Mouse (Mus musculus) midbrain, embryonic 11.5 days (tissue): ENCODE measurements at regions not wholly inside any gene's neighbourhood (a gene's known extent, or its start where the extent isn't known, plus 50 kb on each side); places are given as distances from the start of the nearest gene placed in this dataset.
A peak's percentile ranks its signal among the peaks of the same experiment; 100 is the strongest.

Experiments
- ATAC-seq: fragments of 200-750 bp; cut with Nextera tagmentation; 2 replicates; pipeline ENCODE4 v1.8.0; 2017; ENCODE audit warnings: moderate TSS enrichment, moderate library complexity; ENCODE audit not compliant: low FRiP score
- DNase-seq: peaks from one replicate; pipeline ENCODE4 v3.0.0; 2015; ENCODE audit warnings: low spot score; ENCODE audit errors: missing footprints
- H3K27ac ChIP-seq: fragments of 300-500 bp; sonication (generic); 2 replicates; pipeline ENCODE4 v1.5.1; 2014; ENCODE audit warnings: low read depth, low read length
- H3K27me3 ChIP-seq: fragments of 300-500 bp; sonication (generic); 2 replicates; pipeline ENCODE4 v1.6.1; 2014; ENCODE audit warnings: mild to moderate bottlenecking, low read length, moderate library complexity, mixed read lengths; ENCODE audit not compliant: control insufficient read depth, insufficient read depth
- H3K36me3 ChIP-seq: fragments of 300-500 bp; sonication (generic); 2 replicates; pipeline ENCODE4 v1.6.1; 2014; ENCODE audit warnings: mild to moderate bottlenecking, low read length, moderate library complexity, mixed read lengths; ENCODE audit not compliant: control insufficient read depth, insufficient read depth
- H3K4me1 ChIP-seq: fragments of 300-500 bp; sonication (generic); 2 replicates; pipeline ENCODE4 v1.6.1; 2014; ENCODE audit warnings: low read length; ENCODE audit not compliant: control insufficient read depth, insufficient read depth
- H3K4me2 ChIP-seq: fragments of 300-500 bp; sonication (generic); 2 replicates; pipeline ENCODE4 v1.6.1; 2014; ENCODE audit warnings: mild to moderate bottlenecking, moderate library complexity
- H3K4me3 ChIP-seq: fragments of 300-500 bp; sonication (generic); 2 replicates; pipeline ENCODE4 v1.5.1; 2014; ENCODE audit warnings: low read depth, low read length
- H3K9ac ChIP-seq: fragments of 300-500 bp; sonication (generic); 2 replicates; pipeline ENCODE4 v1.6.1; 2014; ENCODE audit warnings: low read length
- H3K9me3 ChIP-seq: fragments of 300-500 bp; sonication (generic); 2 replicates; pipeline ENCODE4 v1.6.1; 2016; ENCODE audit warnings: low read length; ENCODE audit not compliant: control insufficient read depth
- WGBS: fragments of 180-500 bp; shearing (Covaris S2); extraction: QIAGEN DNeasy Blood & Tissue Kit; methylation state at CpG from one replicate; pipeline ENCODE4 v1.1.7; 2014; 5-methylcytosine and 5-hydroxymethylcytosine counted together

DNA sequence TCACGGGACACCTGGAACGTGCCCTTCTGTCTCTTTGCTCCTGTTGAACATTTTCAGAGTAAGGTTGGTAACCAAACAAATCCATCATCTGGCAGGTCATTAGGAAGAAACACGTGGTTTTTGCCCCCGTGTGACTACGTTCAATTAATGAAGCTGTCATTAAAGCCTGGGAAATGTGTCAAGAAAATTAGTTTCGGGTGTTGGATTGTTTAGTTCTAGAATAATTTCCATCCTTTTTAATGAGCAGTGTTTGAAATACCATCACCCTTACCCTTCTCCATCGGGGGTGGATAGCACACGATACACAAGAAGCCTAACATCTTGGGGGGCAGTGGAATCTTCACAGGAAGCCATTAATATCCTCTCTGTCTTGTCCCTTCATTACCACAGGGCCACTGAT lies 107.7 kb downstream of the Far1 start:
- ATAC-seq = no peak
- H3K27me3 ChIP-seq = no peaks in the 10 kb centered on the region
- H3K9me3 ChIP-seq = no peaks in the 10 kb centered on the region
- no peaks in the 10 kb centered on the region for H3K36me3 ChIP-seq
- H3K4me2 ChIP-seq = no peak overlapping the region
- WGBS = 84% methylated on average over 8 of the region's 8 CpGs
- no peaks in the 10 kb centered on the region for H3K4me1 ChIP-seq
- H3K27ac ChIP-seq = no peak overlapping the region
- no peak overlapping the region for H3K9ac ChIP-seq
- DNase-seq = peak; percentile 82
- H3K4me3 ChIP-seq = no peak overlapping the region

DNA sequence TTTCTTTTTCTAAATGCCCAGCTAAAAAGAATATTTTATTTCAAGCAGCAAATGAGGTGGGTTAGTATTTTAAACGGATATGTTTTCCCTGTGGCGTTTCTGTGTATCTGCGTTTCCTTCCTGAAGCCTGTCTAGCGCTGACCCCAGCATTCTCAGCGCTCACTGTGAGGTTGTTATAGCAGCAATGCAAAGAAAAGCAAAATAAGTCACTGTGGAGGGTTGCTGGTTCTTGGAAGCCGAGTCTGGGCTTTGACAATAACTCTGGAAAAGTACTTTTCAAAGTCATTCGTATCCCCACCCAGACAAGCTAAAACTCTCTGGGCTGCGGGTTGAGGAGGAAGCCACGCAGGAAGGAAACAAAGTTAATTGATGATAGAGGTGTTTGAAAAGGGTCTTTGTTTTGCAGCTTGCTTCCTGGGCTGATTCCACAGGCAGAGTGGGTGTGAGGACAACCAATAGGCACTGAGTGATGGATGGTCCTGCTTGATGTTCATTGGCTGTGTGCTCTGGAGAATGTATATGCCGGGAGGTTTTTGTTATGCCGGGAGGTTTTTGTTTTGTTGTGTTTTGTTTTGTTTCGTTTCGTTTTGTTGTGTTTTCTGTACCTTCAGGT lies 108.4 kb downstream of the Far1 start:
- ATAC-seq (no peak), DNase-seq (peak; percentile 81)
- 75% methylated on average over 13 of the region's 13 CpGs for WGBS
- H3K27me3 ChIP-seq = no peaks in the 10 kb centered on the region
- no peaks in the 10 kb centered on the region for H3K4me1 ChIP-seq
- no peak overlapping the region for H3K4me3 ChIP-seq
- H3K36me3 ChIP-seq = no peaks in the 10 kb centered on the region
- no peaks in the 10 kb centered on the region for H3K9me3 ChIP-seq
- no peak overlapping the region for H3K9ac ChIP-seq
- H3K27ac ChIP-seq = no peak overlapping the region
- H3K4me2 ChIP-seq = no peak overlapping the region

DNA sequence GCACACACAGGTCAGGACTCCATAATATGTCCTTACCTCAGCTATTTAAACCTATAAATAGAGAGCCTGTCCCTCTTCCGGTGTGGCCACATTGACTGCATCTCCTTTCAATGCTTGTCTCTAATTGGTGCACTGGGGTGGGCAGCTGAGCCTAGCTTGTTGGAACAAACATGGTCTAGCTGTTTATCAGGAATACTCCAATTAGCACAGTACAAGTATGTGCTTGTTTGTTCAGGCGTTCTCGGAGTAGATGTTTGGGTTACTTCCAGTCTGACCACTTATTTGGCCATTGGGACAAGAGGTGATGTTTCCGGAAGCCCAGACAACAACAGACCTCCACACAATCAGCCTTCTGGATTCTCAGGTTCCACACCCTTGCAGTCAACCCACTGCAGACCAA lies 109.7 kb downstream of the Far1 start:
- WGBS = 92% methylated on average over 4 of the region's 4 CpGs
- ATAC-seq = no peak
- Histone ChIP-seq H3K27me3 (no peaks in the 10 kb centered on the region), H3K4me3 (no peak overlapping the region), H3K9ac (no peak overlapping the region), H3K27ac (no peak overlapping the region), H3K9me3 (no peaks in the 10 kb centered on the region), H3K4me2 (no peak overlapping the region), H3K4me1 (no peaks in the 10 kb centered on the region), H3K36me3 (no peaks in the 10 kb centered on the region)
- DNase-seq = peak; percentile 17

DNA sequence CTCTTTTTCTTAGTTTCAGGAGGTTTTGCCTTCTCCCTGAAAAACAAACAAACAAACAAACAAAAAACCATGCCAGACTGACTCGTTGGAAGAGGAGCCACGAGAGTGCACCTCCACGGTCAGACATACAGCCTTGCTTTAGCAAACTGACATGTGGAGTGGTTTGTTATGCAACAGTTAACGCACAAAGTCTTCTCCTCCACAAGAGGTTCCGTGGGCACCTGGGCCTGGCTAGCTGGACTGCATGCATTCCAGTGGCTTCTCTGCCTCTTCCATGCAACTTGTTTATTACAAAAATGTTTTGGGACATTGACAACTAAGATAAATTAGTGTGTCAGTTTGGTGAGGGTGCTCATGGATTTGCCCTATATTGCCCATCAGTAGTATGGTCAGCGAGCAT lies 110.3 kb downstream of the Far1 start:
- Histone ChIP-seq H3K36me3 (no peaks in the 10 kb centered on the region), H3K27me3 (no peaks in the 10 kb centered on the region), H3K4me3 (no peak overlapping the region), H3K4me1 (no peaks in the 10 kb centered on the region), H3K9me3 (no peaks in the 10 kb centered on the region), H3K27ac (no peak overlapping the region), H3K4me2 (no peak overlapping the region), H3K9ac (no peak overlapping the region)
- WGBS = 93% methylated on average over 6 of the region's 6 CpGs
- DNase-seq = peak; percentile 54
- no peak for ATAC-seq

DNA sequence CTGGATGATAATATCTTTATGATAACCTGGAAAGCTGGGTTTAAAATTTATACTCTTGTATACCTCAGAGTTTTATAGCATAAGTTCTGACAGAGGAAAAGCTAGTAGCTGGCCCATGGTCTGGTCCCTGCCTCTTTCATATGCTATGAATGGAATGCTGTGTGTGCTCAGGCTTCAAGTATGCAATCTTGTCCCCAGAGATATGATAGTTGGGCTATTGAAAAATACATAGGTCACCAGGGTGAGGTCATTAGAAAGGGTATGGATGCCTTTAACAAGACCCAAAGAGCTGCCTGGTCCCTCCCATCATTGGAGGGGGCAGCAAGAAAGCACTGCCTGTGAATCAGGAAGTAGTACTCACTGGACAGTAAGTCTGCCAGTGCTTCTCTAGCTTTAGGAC lies 113.1 kb downstream of the Far1 start:
- DNase-seq (no peak), ATAC-seq (no peak)
- Histone ChIP-seq H3K27ac (no peak overlapping the region), H3K9me3 (no peaks in the 10 kb centered on the region), H3K4me3 (no peak overlapping the region), H3K9ac (no peak overlapping the region), H3K36me3 (no peaks in the 10 kb centered on the region), H3K27me3 (no peaks in the 10 kb centered on the region), H3K4me2 (no peak overlapping the region), H3K4me1 (no peaks in the 10 kb centered on the region)

DNA sequence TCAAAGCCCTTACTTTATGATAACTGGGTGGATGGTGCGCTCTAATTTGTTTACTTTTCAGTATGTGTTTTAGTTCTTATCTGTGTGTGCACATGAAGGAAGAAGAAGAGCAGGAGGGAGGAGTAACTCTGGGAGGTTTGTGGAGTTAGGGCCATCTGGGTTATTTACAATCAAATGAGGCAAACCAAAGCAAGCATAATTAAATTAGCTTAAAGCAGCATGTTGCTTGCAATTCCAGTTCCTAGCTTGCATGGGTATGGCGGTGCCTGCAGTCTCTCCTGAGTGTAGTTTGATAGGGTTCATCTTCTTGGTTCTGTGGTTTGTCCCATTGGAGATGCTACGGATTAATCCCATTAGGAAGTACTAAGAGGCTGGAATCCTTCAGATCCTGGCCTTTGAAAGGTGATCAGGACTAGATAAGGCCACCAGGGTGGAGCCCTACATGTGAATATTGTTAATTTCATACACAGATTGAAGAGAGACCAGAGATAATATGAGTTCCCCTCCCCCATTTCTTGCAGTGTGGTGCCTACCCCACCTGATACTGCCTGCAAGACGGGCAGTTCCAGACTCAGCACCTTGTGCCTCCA lies 123.5 kb downstream of the Far1 start:
- 85% methylated on average over 4 of the region's 4 CpGs for WGBS
- Histone ChIP-seq H3K9ac (no peak overlapping the region), H3K27ac (no peak overlapping the region), H3K4me2 (no peak overlapping the region), H3K4me1 (no peaks in the 10 kb centered on the region), H3K9me3 (no peaks in the 10 kb centered on the region), H3K27me3 (no peaks in the 10 kb centered on the region), H3K4me3 (no peak overlapping the region), H3K36me3 (no peaks in the 10 kb centered on the region)
- ATAC-seq (no peak), DNase-seq (peak; percentile 68)

DNA sequence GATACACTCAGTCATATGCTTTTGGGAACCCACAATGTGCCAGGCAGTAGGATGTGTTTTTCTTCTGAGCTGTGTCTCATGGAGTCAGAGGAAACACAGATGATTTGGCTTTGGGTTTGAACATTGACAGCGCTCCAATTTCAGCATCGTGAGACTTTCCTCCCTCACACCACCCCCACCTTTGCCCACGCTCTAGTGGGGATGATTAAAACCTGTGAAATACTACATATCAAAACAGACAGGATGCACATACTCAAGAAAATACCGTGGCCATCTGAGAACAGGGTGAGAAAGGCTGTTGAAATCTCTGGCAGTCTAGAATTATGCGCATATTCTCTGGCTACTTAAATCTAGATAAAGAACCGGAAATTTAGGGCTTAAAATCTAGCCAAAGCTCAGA lies 124.5 kb downstream of the Far1 start:
- Histone ChIP-seq H3K27me3 (no peaks in the 10 kb centered on the region), H3K9me3 (no peaks in the 10 kb centered on the region), H3K9ac (no peak overlapping the region), H3K36me3 (no peaks in the 10 kb centered on the region), H3K4me1 (no peaks in the 10 kb centered on the region), H3K27ac (no peak overlapping the region), H3K4me3 (no peak overlapping the region), H3K4me2 (no peak overlapping the region)
- whole genome bisulfite sequencing = 76% methylated on average over 6 of the region's 6 CpGs
- DNase-seq (no peak), ATAC-seq (no peak)

DNA sequence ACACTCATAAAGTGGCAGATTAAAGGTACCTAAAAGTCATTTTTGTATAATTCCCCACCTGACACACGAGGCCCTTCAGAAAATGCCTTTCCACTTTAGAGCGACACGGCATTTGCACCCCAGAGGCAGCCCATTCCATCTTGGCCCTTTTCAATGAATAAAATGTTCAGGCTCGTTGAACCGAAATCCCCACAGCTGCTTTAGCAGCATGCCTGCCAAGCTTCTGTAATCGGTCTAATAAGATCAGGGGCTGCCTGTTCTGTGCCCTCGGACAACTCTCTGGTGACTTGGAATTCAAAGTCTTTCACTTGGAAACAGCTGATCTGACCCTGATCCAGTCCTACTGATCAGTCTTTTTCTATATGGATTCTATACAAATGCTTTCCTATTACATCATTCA lies 123.3 kb upstream of the Spon1 start:
- DNase-seq = no peak
- 51% methylated on average over 7 of the region's 7 CpGs for whole genome bisulfite sequencing
- no peaks in the 10 kb centered on the region for H3K36me3 ChIP-seq

DNA sequence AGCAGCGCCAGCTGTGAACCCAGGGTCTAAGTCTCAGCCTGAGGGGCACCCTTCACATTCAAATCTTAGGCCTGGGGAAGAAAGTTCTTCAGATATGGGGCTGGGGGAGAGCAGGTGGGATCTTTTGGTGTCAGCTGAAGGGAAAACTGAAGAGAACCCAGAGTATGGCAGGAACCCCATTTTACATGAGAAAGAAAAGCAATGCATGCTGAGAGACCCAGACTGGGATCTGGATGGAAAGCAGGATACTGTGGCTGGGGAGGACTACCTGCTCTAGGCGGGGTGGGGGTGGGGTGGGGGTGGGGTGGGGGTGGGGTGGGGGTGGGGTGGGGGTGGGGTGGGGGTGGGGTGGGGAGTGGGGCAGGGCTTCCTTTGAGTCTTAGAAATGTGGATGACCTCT lies 115.2 kb upstream of the Spon1 start:
- DNase-seq (no peak), ATAC-seq (no peak)
- 38% methylated on average over 2 of the region's 2 CpGs for WGBS
- H3K4me2 ChIP-seq = no peak overlapping the region
- H3K4me1 ChIP-seq = no peaks in the 10 kb centered on the region
- H3K36me3 ChIP-seq = no peaks in the 10 kb centered on the region
- H3K27me3 ChIP-seq = no peaks in the 10 kb centered on the region
- no peaks in the 10 kb centered on the region for H3K9me3 ChIP-seq
- H3K9ac ChIP-seq = no peak overlapping the region
- no peak overlapping the region for H3K27ac ChIP-seq
- H3K4me3 ChIP-seq = no peak overlapping the region

More for the DNA sequence above, 123.3 kb upstream of the Spon1 start:
- no peak for ATAC-seq
- H3K27ac ChIP-seq = no peak overlapping the region
- no peak overlapping the region for H3K4me3 ChIP-seq
- H3K27me3 ChIP-seq = no peaks in the 10 kb centered on the region
- H3K9me3 ChIP-seq = no peaks in the 10 kb centered on the region
- H3K4me1 ChIP-seq = no peaks in the 10 kb centered on the region
- H3K4me2 ChIP-seq = no peak overlapping the region
- H3K9ac ChIP-seq = no peak overlapping the region
